Mouse (Mus musculus) limb, embryonic 12.5 days (tissue): Measurements from ENCODE around the gene Wfdc5. TPM values are rescaled to one million over a fixed set of nuclear protein-coding genes. Genes with fewer than 3 reads are reported as not detected.
"Not testable (repeated sequence)": the region's sequence is repeated elsewhere in the genome, so short reads cannot be mapped to it uniquely, and the experiment has no call there.

ENCODE experiments used
- ATAC-seq: fragments of 200-750 bp; cut with Nextera tagmentation; 2 replicates; pipeline ENCODE4 v1.8.0; 2017; ENCODE audit warnings: low read depth, moderate TSS enrichment; ENCODE audit not compliant: insufficient number of reproducible peaks, insufficient read depth, low FRiP score, low TSS enrichment
- H3K27ac ChIP-seq: fragments of 300-500 bp; sonication (generic); 2 replicates; pipeline ENCODE4 v1.5.1; 2016; ENCODE audit warnings: mild to moderate bottlenecking, moderate library complexity
- H3K27me3 ChIP-seq: fragments of 300-500 bp; sonication (generic); 2 replicates; pipeline ENCODE4 v1.6.1; 2016; ENCODE audit warnings: mild to moderate bottlenecking, moderate library complexity
- H3K36me3 ChIP-seq: fragments of 300-500 bp; sonication (generic); 2 replicates; pipeline ENCODE4 v1.6.1; 2016; ENCODE audit warnings: mild to moderate bottlenecking, moderate library complexity
- H3K4me1 ChIP-seq: fragments of 300-500 bp; sonication (generic); replicated peaks from 2 replicates; pipeline ENCODE4 v1.6.1; 2016
- H3K4me2 ChIP-seq: fragments of 300-500 bp; sonication (generic); 2 replicates; pipeline ENCODE4 v1.6.1; 2016; ENCODE audit warnings: mild to moderate bottlenecking, moderate library complexity
- H3K4me3 ChIP-seq: fragments of 300-500 bp; sonication (generic); replicated peaks from 2 replicates; pipeline ENCODE4 v1.5.1; 2016; ENCODE audit warnings: mild to moderate bottlenecking
- H3K9ac ChIP-seq: fragments of 300-500 bp; sonication (generic); replicated peaks from 2 replicates; pipeline ENCODE4 v1.6.1; 2016; ENCODE audit warnings: mild to moderate bottlenecking, moderate library complexity
- H3K9me3 ChIP-seq: fragments of 300-500 bp; sonication (generic); 2 replicates; pipeline ENCODE4 v1.6.1; 2016; ENCODE audit warnings: mild to moderate bottlenecking, moderate library complexity
- WGBS: fragments of 180-500 bp; shearing (Covaris S2); methylation state at CpG from one replicate; pipeline ENCODE4 v1.1.7; 2016; 5-methylcytosine and 5-hydroxymethylcytosine counted together
- polyA plus RNA-seq: library from polyadenylated mRNA; unstranded; fragments of >200 nt; fragmentation: Nextera tagmentation; extraction: Ambion mirVana; gene quantifications from 2 replicates; pipeline ENCODE4 v1.2.1, GENCODE M21; 2016

The Wfdc5 gene
- polyA plus RNA-seq = not detected in 2 replicates

- ATAC-seq = no peak
- Histone ChIP-seq H3K4me1 (0 out of 2 replicates have a peak, but pooled peaks cover 6% of the 10 kb centered on the region), H3K36me3 (no peaks in the 10 kb centered on the region), H3K27me3 (peaks cover 40% of the 10 kb centered on the region), H3K4me2 (no peak within 1 kb of the TSS), H3K27ac (no peak within 1 kb of the TSS), H3K9me3 (no peaks in the 10 kb centered on the region), H3K9ac (no peak within 1 kb of the TSS), H3K4me3 (no peak within 1 kb of the TSS)
- WGBS = 84% methylated on average over 7 of the region's 7 CpGs
These were observed at the start of gene Wfdc5 for GRCm38 (mm10) chr2:164182692-164183255. TSS of gene Wfdc5 (minus strand) at chr2:164182742.

- Histone ChIP-seq H3K4me1 (no peaks in the 10 kb centered on the region), H3K9ac (no peak overlapping the region), H3K4me2 (no peak overlapping the region), H3K9me3 (no peaks in the 10 kb centered on the region), H3K4me3 (no peak overlapping the region), H3K36me3 (no peaks in the 10 kb centered on the region), H3K27me3 (no peaks in the 10 kb centered on the region), H3K27ac (no peak overlapping the region)
- no peak for ATAC-seq
- 77% methylated on average over 8 of the region's 8 CpGs for WGBS
These were observed 46.0 kb upstream of the Wfdc5 start for GRCm38 (mm10) chr2:164228361-164229070.

- no peaks in the 10 kb centered on the region for H3K27me3 ChIP-seq
- H3K4me3 ChIP-seq = no peak within 1 kb of the TSS
- H3K9me3 ChIP-seq = no peaks in the 10 kb centered on the region
- no peak within 1 kb of the TSS for H3K27ac ChIP-seq
- H3K4me2 ChIP-seq = no peak within 1 kb of the TSS
- no peak for ATAC-seq
- H3K4me1 ChIP-seq = no peaks in the 10 kb centered on the region
- no peaks in the 10 kb centered on the region for H3K36me3 ChIP-seq
- H3K9ac ChIP-seq = no peak within 1 kb of the TSS
- 71% methylated on average over 11 of the region's 11 CpGs for WGBS
These were observed 39.0 kb upstream of the Wfdc5 start, which contains the start of gene Wfdc15b for GRCm38 (mm10) chr2:164221522-164221921. TSS of gene Wfdc15b (minus strand) at chr2:164221660.

- H3K4me3 ChIP-seq = no peak overlapping the region
- H3K27me3 ChIP-seq = no peaks in the 10 kb centered on the region
- H3K9ac ChIP-seq = no peak overlapping the region
- no peaks in the 10 kb centered on the region for H3K36me3 ChIP-seq
- H3K27ac ChIP-seq = no peak overlapping the region
- ATAC-seq = no peak
- no peaks in the 10 kb centered on the region for H3K9me3 ChIP-seq
- 87% methylated on average over 9 of the region's 9 CpGs for WGBS
- H3K4me1 ChIP-seq = no peaks in the 10 kb centered on the region
- H3K4me2 ChIP-seq = no peak overlapping the region
These were observed 36.8 kb upstream of the Wfdc5 start for GRCm38 (mm10) chr2:164219295-164219694.

GRCm38 (mm10) chr2:164212711-164213110 is 30.2 kb upstream of the Wfdc5 start:
- no peak overlapping the region for H3K4me2 ChIP-seq
- 91% methylated on average over 5 of the region's 5 CpGs for WGBS
- no peaks in the 10 kb centered on the region for H3K9me3 ChIP-seq
- H3K36me3 ChIP-seq = no peaks in the 10 kb centered on the region
- no peaks in the 10 kb centered on the region for H3K27me3 ChIP-seq
- H3K9ac ChIP-seq = no peak overlapping the region
- no peaks in the 10 kb centered on the region for H3K4me1 ChIP-seq
- H3K27ac ChIP-seq = no peak overlapping the region
- H3K4me3 ChIP-seq = no peak overlapping the region
- no peak for ATAC-seq

GRCm38 (mm10) chr2:164210892-164211291 is 28.4 kb upstream of the Wfdc5 start:
- Histone ChIP-seq H3K9ac (no peak overlapping the region), H3K4me1 (no peaks in the 10 kb centered on the region), H3K36me3 (no peaks in the 10 kb centered on the region), H3K4me2 (no peak overlapping the region), H3K4me3 (no peak overlapping the region), H3K27me3 (no peaks in the 10 kb centered on the region), H3K9me3 (no peaks in the 10 kb centered on the region), H3K27ac (no peak overlapping the region)
- 89% methylated on average over 4 of the region's 4 CpGs for WGBS
- no peak for ATAC-seq

- Histone ChIP-seq H3K4me1 (no peaks in the 10 kb centered on the region), H3K9me3 (no peaks in the 10 kb centered on the region), H3K4me2 (no peak overlapping the region), H3K9ac (no peak overlapping the region), H3K27me3 (no peaks in the 10 kb centered on the region), H3K4me3 (no peak overlapping the region), H3K27ac (no peak overlapping the region), H3K36me3 (no peaks in the 10 kb centered on the region)
- 80% methylated on average over 4 of the region's 4 CpGs for WGBS
- ATAC-seq = no peak
These were observed 24.1 kb upstream of the Wfdc5 start for GRCm38 (mm10) chr2:164206676-164207075.

- H3K27ac ChIP-seq, H3K9me3 ChIP-seq, ATAC-seq, H3K9ac ChIP-seq, H3K4me3 ChIP-seq, H3K4me1 ChIP-seq, H3K36me3 ChIP-seq, H3K4me2 ChIP-seq, H3K27me3 ChIP-seq: not testable (repeated sequence)
- WGBS = 90% methylated on average over 10 of the region's 10 CpGs
These were observed 23.5 kb upstream of the Wfdc5 start for GRCm38 (mm10) chr2:164206011-164206410.

GRCm38 (mm10) chr2:164199626-164200327 is 17.2 kb upstream of the Wfdc5 start, which contains the start of gene Wfdc15a:
TSS of gene Wfdc15a (minus strand) at chr2:164200130.
- no peak for ATAC-seq
- no peaks in the 10 kb centered on the region for H3K9me3 ChIP-seq
- no peak within 1 kb of the TSS for H3K27ac ChIP-seq
- H3K27me3 ChIP-seq = no peaks in the 10 kb centered on the region
- H3K9ac ChIP-seq = no peak within 1 kb of the TSS
- no peaks in the 10 kb centered on the region for H3K4me1 ChIP-seq
- H3K36me3 ChIP-seq = no peaks in the 10 kb centered on the region
- no peak within 1 kb of the TSS for H3K4me3 ChIP-seq
- 83% methylated on average over 20 of the region's 20 CpGs for WGBS
- H3K4me2 ChIP-seq = no peak within 1 kb of the TSS

- WGBS = 89% methylated on average over 5 of the region's 5 CpGs
- H3K4me2 ChIP-seq = no peak overlapping the region
- H3K4me3 ChIP-seq = no peak overlapping the region
- no peaks in the 10 kb centered on the region for H3K4me1 ChIP-seq
- no peak overlapping the region for H3K9ac ChIP-seq
- no peak for ATAC-seq
- no peak overlapping the region for H3K27ac ChIP-seq
- no peaks in the 10 kb centered on the region for H3K9me3 ChIP-seq
- H3K27me3 ChIP-seq = no peaks in the 10 kb centered on the region
- no peaks in the 10 kb centered on the region for H3K36me3 ChIP-seq
These were observed 14.1 kb upstream of the Wfdc5 start for GRCm38 (mm10) chr2:164196700-164196990.

- Histone ChIP-seq H3K27me3 (no peaks in the 10 kb centered on the region; the same call in 1 of the 2 replicates), H3K27ac (no peak overlapping the region), H3K9me3 (no peaks in the 10 kb centered on the region), H3K4me2 (no peak overlapping the region), H3K36me3 (no peaks in the 10 kb centered on the region), H3K4me1 (no peaks in the 10 kb centered on the region), H3K4me3 (no peak overlapping the region), H3K9ac (no peak overlapping the region)
- 85% methylated on average over 5 of the region's 5 CpGs for WGBS
- no peak for ATAC-seq
These were observed 13.6 kb upstream of the Wfdc5 start for GRCm38 (mm10) chr2:164195971-164196699.
